Mouse (Mus musculus) megakaryocyte, embryonic 14.5 days (primary cell): ENCODE data around the gene 6030468B19Rik. TPM values are rescaled to one million over a fixed set of nuclear protein-coding genes. Genes with fewer than 3 reads are reported as not detected.

Experiments used
- H3K27me3 ChIP-seq: replicated peaks from 2 replicates; pipeline ENCODE3; 2012; ENCODE audit warnings: inconsistent platforms
- H3K36me3 ChIP-seq: replicated peaks from 2 replicates; pipeline ENCODE3; 2012; ENCODE audit warnings: low read length, inconsistent platforms, mixed read lengths
- H3K4me1 ChIP-seq: 2 replicates; pipeline ENCODE4 v1.6.1; 2012; ENCODE audit warnings: inconsistent platforms
- H3K4me3 ChIP-seq: replicated peaks from 2 replicates; pipeline ENCODE3; 2012; ENCODE audit warnings: moderate library complexity, mild to moderate bottlenecking, inconsistent platforms
- H3K9me3 ChIP-seq: 2 replicates; pipeline ENCODE4 v1.6.1; 2012; ENCODE audit warnings: inconsistent platforms
- FLI1 ChIP-seq: IDR thresholded peaks from 2 replicates; pipeline ENCODE4 v1.6.1; 2012; ENCODE audit warnings: low read length, inconsistent platforms, mixed read lengths
- GATA1 ChIP-seq: IDR thresholded peaks from 3 replicates; pipeline ENCODE4 v1.6.1; 2012; ENCODE audit warnings: mixed read lengths, low read length, inconsistent platforms, borderline replicate concordance
- polyA plus RNA-seq: library from polyadenylated mRNA; stranded (reverse); fragments of >175 nt; gene quantifications from 2 replicates; pipeline ENCODE4 v1.2.3, GENCODE M21; 2012; ENCODE audit warnings: low replicate concordance; ENCODE audit not compliant: insufficient read depth

The 6030468B19Rik gene
- 17.2 and 27.7 TPM in 2 replicates for polyA plus RNA-seq

GRCm38 (mm10) chr11:117797511-117798159 lies at the start of gene 6030468B19Rik:
Gene 6030468B19Rik (plus strand): TSS chr11:117797660.
- Histone ChIP-seq H3K9me3 (no peaks in the 10 kb centered on the region), H3K27me3 (no peaks in the 10 kb centered on the region), H3K36me3 (peaks cover 6% of the 10 kb centered on the region), H3K4me3 (peak within 1 kb of the TSS; percentile 85), H3K4me1 (peaks cover 55% of the 10 kb centered on the region)
- TF ChIP-seq GATA1, result no peak
- no peak for TF ChIP-seq FLI1

DNA sequence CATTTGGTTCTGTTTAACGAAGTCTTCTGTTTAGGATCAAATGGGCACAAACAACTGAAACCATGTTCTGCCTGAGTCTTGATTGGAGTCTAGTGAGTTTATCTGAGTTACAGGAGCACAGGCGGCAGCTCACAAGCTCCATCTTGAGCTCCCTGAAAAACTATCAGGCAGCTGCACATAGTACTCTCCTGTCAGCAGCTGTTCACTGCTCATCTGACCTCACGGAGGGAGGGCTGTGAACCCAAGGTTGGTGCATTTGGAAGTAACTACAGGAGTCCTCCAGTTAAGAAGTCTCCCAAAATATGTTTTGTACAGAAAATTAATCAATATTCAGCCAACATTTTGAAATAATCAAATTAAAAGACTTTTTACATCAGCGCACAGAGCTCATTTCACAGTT lies 48.8 kb upstream of the 6030468B19Rik start:
- TF ChIP-seq FLI1, result no peak
- TF ChIP-seq GATA1, result no peak
- peaks cover 7% of the 10 kb centered on the region for H3K4me1 ChIP-seq
- no peak overlapping the region for H3K4me3 ChIP-seq
- peaks cover 94% of the 10 kb centered on the region for H3K36me3 ChIP-seq
- no peaks in the 10 kb centered on the region for H3K27me3 ChIP-seq
- no peaks in the 10 kb centered on the region for H3K9me3 ChIP-seq

GRCm38 (mm10) chr11:117749414-117749813 lies 48.0 kb upstream of the 6030468B19Rik start:
- no peak overlapping the region for H3K4me3 ChIP-seq
- H3K9me3 ChIP-seq, result no peaks in the 10 kb centered on the region
- peaks cover 96% of the 10 kb centered on the region for H3K36me3 ChIP-seq
- TF ChIP-seq GATA1, result no peak
- H3K27me3 ChIP-seq, result no peaks in the 10 kb centered on the region
- H3K4me1 ChIP-seq, result peaks cover 5% of the 10 kb centered on the region

- Histone ChIP-seq H3K36me3 (peaks cover 96% of the 10 kb centered on the region), H3K27me3 (no peaks in the 10 kb centered on the region), H3K4me1 (peaks cover 5% of the 10 kb centered on the region), H3K9me3 (no peaks in the 10 kb centered on the region), H3K4me3 (no peak overlapping the region)
- TF ChIP-seq FLI1 (no peak), GATA1 (no peak)
Measured at GRCm38 (mm10) chr11:117751544-117751943, 45.9 kb upstream of the 6030468B19Rik start.

DNA sequence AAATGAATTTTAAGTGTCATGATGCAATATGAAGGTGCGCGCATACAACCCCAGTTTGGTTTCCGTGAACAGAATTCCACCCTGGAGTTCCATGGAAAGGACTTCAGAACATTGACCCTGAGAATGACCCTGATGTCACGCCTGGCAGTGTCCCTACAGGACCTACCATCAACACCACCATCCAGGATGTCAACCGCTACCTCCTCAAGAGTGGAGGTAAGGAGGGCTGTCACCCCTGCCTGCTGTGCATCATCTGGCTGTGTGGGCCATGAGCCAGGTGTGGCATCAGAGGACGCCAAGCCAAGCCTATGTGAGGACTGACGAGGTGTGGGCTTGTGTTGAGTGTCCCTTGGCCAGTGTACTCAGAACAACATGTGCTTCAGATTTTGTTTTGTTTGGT lies 41.6 kb upstream of the 6030468B19Rik start:
- Histone ChIP-seq H3K27me3 (no peaks in the 10 kb centered on the region), H3K9me3 (no peaks in the 10 kb centered on the region), H3K4me1 (no peaks in the 10 kb centered on the region), H3K36me3 (peaks cover 96% of the 10 kb centered on the region), H3K4me3 (peak overlapping the region; percentile 20)
- TF ChIP-seq FLI1 (no peak), GATA1 (no peak)

GRCm38 (mm10) chr11:117759267-117759666 lies 38.2 kb upstream of the 6030468B19Rik start:
- H3K36me3 ChIP-seq, result peaks cover 95% of the 10 kb centered on the region

GRCm38 (mm10) chr11:117760374-117761119 lies 36.9 kb upstream of the 6030468B19Rik start:
- no peaks in the 10 kb centered on the region for H3K27me3 ChIP-seq
- H3K36me3 ChIP-seq, result peaks cover 95% of the 10 kb centered on the region
- TF ChIP-seq FLI1 (no peak), GATA1 (no peak)
- H3K9me3 ChIP-seq, result no peaks in the 10 kb centered on the region
- peaks cover 8% of the 10 kb centered on the region for H3K4me1 ChIP-seq
- H3K4me3 ChIP-seq, result no peak overlapping the region

More at GRCm38 (mm10) chr11:117759267-117759666, 38.2 kb upstream of the 6030468B19Rik start:
- Histone ChIP-seq H3K27me3 (no peaks in the 10 kb centered on the region), H3K4me3 (no peak overlapping the region), H3K4me1 (peaks cover 3% of the 10 kb centered on the region; the same call in 1 of the 2 replicates), H3K9me3 (no peaks in the 10 kb centered on the region)
- TF ChIP-seq FLI1 (no peak), GATA1 (no peak)

- no peaks in the 10 kb centered on the region for H3K27me3 ChIP-seq
- no peaks in the 10 kb centered on the region for H3K9me3 ChIP-seq
- no peak overlapping the region for H3K4me3 ChIP-seq
- peaks cover 11% of the 10 kb centered on the region for H3K4me1 ChIP-seq
- TF ChIP-seq GATA1 (no peak), FLI1 (no peak)
- H3K36me3 ChIP-seq, result peaks cover 96% of the 10 kb centered on the region
Measured at GRCm38 (mm10) chr11:117761801-117762200, 35.7 kb upstream of the 6030468B19Rik start.

GRCm38 (mm10) chr11:117762246-117762645 lies 35.2 kb upstream of the 6030468B19Rik start:
- H3K36me3 ChIP-seq, result peaks cover 96% of the 10 kb centered on the region

GRCm38 (mm10) chr11:117764319-117764718 lies 33.1 kb upstream of the 6030468B19Rik start:
- Histone ChIP-seq H3K36me3 (peaks cover 95% of the 10 kb centered on the region), H3K9me3 (no peaks in the 10 kb centered on the region), H3K4me1 (peaks cover 22% of the 10 kb centered on the region), H3K27me3 (no peaks in the 10 kb centered on the region), H3K4me3 (no peak overlapping the region)
- TF ChIP-seq FLI1 (no peak), GATA1 (no peak)

More at GRCm38 (mm10) chr11:117762246-117762645, 35.2 kb upstream of the 6030468B19Rik start:
- Histone ChIP-seq H3K9me3 (no peaks in the 10 kb centered on the region), H3K4me1 (peaks cover 11% of the 10 kb centered on the region), H3K27me3 (no peaks in the 10 kb centered on the region), H3K4me3 (no peak overlapping the region)
- TF ChIP-seq FLI1 (no peak), GATA1 (no peak)
